Mouse (Mus musculus): ENCODE measurements around the gene Pi4k2a. TPM values are rescaled to one million over a fixed set of nuclear protein-coding genes. Genes with fewer than 3 reads are reported as not detected.

Gene Pi4k2a
- polyA plus RNA-seq, 1 experiment from 2014 or later = 24.2 TPM

DNA sequence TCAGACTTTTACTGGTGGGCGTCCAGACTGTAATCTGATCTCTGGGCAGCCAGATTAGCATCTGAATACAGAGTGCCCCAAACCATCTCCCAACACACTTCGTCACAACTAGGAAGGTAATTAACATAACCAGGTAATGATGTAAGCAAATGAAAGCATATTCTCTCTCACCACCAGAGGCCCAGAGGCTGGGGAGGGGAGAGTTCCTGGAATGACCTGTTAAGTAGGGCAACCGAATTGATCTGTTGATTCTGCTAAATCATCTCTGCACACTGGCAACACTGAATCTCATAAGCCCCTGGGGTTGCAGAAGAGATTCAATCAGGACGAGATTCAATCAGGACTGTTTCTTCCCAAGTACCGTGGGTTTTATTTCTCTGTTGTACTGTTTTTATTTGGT, 45.9 kb downstream of the Pi4k2a start:
- no peaks in the 10 kb centered on the region for H3K36me3 ChIP-seq (ENCODE audit: insufficient read depth, low read length)
- H3K9ac ChIP-seq (replicated peaks; ENCODE audit: low read depth) = no peak overlapping the region
- TF ChIP-seq CTCF (IDR thresholded peaks at IDR 0.05) (no peak), EP300 (IDR thresholded peaks at IDR 0.05) (no peak)
- H3K9me3 ChIP-seq (ENCODE audit: low read length) = no peaks in the 10 kb centered on the region
- H3K4me1 ChIP-seq (ENCODE audit: insufficient read depth, low read depth, low read length) = 0 out of 2 replicates have a peak, but pooled peaks cover 2% of the 10 kb centered on the region
- H3K27ac ChIP-seq (ENCODE audit: low read length) = no peak overlapping the region
- H3K4me3 ChIP-seq (ENCODE audit: low read depth, low read length) = no peak overlapping the region
- no peak for ATAC-seq
- DNase-seq (ENCODE audit: low spot score) = no peak
- no peaks in the 10 kb centered on the region for H3K27me3 ChIP-seq (replicated peaks; ENCODE audit: insufficient read depth, low read length)
- no peak overlapping the region for H3K4me2 ChIP-seq (replicated peaks; ENCODE audit: low read depth, low read length)
- 41% methylated on average over 5 of the region's 5 CpGs for WGBS

DNA sequence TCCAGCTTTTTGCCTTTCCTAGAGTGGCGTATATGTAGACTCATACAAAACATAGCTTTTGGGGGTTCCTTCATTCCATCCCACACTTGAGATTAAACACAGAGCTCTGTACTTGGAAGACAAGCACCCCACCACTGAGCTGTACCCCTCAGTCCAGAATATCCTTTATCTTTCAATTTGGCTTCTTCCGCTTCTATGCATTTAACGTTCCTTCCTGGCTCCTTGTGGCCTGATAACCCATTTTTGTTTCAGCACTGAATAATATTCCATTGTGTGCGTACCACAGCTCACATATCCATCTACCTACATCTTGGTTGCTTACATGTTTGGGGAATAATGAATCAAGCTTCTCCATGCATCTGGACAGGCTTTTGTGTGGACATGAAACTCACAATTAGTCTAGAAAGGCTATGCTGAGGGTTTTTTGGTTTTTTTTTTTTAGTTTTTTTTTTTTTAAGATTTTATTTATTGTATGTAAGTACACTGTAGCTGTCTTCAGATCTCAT, 47.0 kb downstream of the Pi4k2a start:
- no peak for TF ChIP-seq EP300 (IDR thresholded peaks at IDR 0.05)
- TF ChIP-seq CTCF (IDR thresholded peaks at IDR 0.05) = no peak
- no peaks in the 10 kb centered on the region for H3K9me3 ChIP-seq (ENCODE audit: low read length)
- ATAC-seq = no peak
- no peak for DNase-seq (ENCODE audit: low spot score)
- H3K36me3 ChIP-seq (ENCODE audit: insufficient read depth, low read length) = no peaks in the 10 kb centered on the region
- H3K4me2 ChIP-seq (replicated peaks; ENCODE audit: low read depth, low read length) = no peak overlapping the region
- H3K4me1 ChIP-seq (ENCODE audit: insufficient read depth, low read depth, low read length) = no peaks in the 10 kb centered on the region
- H3K4me3 ChIP-seq (ENCODE audit: low read depth, low read length) = no peak overlapping the region
- no peak overlapping the region for H3K27ac ChIP-seq (ENCODE audit: low read length)
- no peaks in the 10 kb centered on the region for H3K27me3 ChIP-seq (replicated peaks; ENCODE audit: insufficient read depth, low read length)
- 91% methylated on average over 4 of the region's 4 CpGs for whole genome bisulfite sequencing
- H3K9ac ChIP-seq (replicated peaks; ENCODE audit: low read depth) = no peak overlapping the region

DNA sequence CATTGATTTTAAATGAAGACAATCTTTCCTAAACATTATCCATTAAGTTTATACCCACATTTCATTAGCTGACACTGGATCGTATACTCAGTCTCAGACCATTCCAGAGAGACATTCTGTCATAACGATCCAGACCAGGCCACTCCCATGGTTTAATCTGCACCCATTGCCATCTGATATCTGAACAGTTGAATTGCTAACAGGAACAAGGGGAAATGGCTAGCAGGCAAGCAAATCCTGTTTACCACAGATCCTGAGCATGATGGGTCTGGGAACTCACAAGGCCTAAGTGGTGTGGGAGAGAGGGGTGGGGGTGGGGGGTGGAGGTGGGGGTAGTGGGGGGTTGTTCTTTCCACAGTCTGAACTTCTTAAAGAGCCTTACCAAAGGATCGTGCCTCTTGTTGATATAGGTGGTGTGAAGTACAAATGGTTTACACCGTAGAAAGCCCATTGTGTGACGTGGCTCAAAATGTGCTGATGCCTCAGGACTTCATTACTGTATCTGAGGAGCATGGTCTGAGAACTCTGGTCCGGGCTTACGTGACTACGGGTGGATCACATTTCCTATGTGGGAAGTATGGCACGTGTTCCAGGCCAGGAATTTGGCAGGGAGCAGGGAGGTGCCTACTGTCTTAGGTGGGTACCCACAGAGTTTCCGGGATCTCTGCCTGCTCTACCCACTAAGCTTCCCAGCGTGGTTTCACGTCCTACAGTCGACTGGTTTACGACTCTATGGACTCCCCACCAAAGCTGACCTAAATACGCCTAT, 48.4 kb downstream of the Pi4k2a start:
- H3K4me2 ChIP-seq (replicated peaks; ENCODE audit: low read depth, low read length) = no peak overlapping the region
- no peaks in the 10 kb centered on the region for H3K27me3 ChIP-seq (replicated peaks; ENCODE audit: insufficient read depth, low read length)
- no peak overlapping the region for H3K4me3 ChIP-seq (ENCODE audit: low read depth, low read length)
- H3K9me3 ChIP-seq (ENCODE audit: low read length) = no peaks in the 10 kb centered on the region
- 68% methylated on average over 15 of the region's 15 CpGs for WGBS
- no peak for TF ChIP-seq CTCF (IDR thresholded peaks at IDR 0.05)
- peak; percentile 19; the same call in 1 of the 2 replicates for TF ChIP-seq EP300 (IDR thresholded peaks at IDR 0.05)
- ATAC-seq = peak; percentile 65
- no peak overlapping the region for H3K27ac ChIP-seq (ENCODE audit: low read length)
- no peaks in the 10 kb centered on the region for H3K36me3 ChIP-seq (ENCODE audit: insufficient read depth, low read length)
- H3K9ac ChIP-seq (replicated peaks; ENCODE audit: low read depth) = no peak overlapping the region
- H3K4me1 ChIP-seq (ENCODE audit: insufficient read depth, low read depth, low read length) = no peaks in the 10 kb centered on the region
- DNase-seq (ENCODE audit: low spot score) = no peak

DNA sequence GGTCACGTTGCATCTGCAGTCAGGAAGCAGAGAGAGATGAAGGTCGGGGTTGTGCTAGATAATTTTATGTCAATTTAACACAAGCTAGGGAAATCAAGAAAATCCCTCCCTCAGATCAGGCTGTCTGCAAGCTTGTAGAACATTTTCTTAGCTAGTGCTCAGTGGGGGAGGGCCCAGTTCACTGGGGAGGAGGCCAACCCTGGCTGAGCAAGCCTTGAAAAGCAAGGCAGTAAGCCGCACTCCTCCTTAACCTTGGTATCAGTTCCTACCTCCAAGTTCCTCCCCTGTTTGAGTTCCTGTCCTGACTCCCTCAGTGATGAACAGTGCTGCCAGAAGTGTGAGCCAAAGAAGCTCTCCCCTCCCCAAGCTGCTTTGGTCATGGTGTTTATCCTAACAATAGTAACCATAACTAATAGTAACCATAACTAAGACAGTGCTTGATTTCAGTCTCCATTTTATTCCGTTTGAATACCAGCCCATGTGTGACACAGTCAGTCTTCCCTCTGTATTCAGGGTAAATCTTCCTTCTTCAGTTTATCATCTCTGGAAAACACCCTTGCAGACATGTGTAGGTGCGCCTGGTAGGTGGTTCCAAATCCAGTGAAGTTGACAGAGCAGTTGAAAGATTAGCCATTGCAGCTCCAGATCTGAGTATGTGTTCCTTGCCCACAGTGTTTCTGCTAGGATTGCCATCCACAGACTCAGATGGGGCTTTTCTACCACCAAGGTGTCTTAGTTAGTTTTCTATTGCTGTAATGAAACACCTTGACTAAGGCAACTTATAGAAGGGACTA, 49.7 kb downstream of the Pi4k2a start:
- Histone ChIP-seq H3K27ac (ENCODE audit: low read length) (no peak overlapping the region), H3K9ac (replicated peaks; ENCODE audit: low read depth) (no peak overlapping the region), H3K4me2 (replicated peaks; ENCODE audit: low read depth, low read length) (no peak overlapping the region), H3K4me3 (ENCODE audit: low read depth, low read length) (no peak overlapping the region), H3K9me3 (ENCODE audit: low read length) (no peaks in the 10 kb centered on the region), H3K27me3 (replicated peaks; ENCODE audit: insufficient read depth, low read length) (no peaks in the 10 kb centered on the region), H3K4me1 (ENCODE audit: insufficient read depth, low read depth, low read length) (0 out of 2 replicates have a peak, but pooled peaks cover 3% of the 10 kb centered on the region), H3K36me3 (ENCODE audit: insufficient read depth, low read length) (no peaks in the 10 kb centered on the region)
- TF ChIP-seq CTCF (IDR thresholded peaks at IDR 0.05) (no peak), EP300 (IDR thresholded peaks at IDR 0.05) (no peak)
- DNase-seq (ENCODE audit: low spot score) = no peak
- no peak for ATAC-seq
- WGBS = 80% methylated on average over 5 of the region's 5 CpGs

DNA sequence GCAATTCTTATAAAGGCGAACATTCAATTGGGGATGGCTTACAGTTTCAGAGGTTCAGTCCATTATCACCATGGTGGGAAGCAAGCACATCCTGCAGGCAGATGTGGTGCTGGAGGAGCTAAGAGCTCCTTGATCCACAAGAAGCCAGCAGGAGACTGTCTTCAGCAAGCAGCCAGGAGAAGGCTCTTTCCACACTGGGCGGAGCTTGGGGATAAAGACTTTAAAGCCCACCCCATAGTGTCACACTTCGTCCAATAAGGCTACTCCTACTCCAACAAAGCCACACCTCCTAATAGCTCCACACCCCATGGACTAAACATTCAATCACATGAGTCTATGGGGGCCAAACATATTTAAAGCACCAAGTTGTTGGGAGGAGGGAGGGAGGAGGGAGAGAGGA, 51.7 kb downstream of the Pi4k2a start:
- no peaks in the 10 kb centered on the region for H3K9me3 ChIP-seq (ENCODE audit: low read length)
- DNase-seq (ENCODE audit: low spot score) (no peak), ATAC-seq (no peak)
- no peaks in the 10 kb centered on the region for H3K36me3 ChIP-seq (ENCODE audit: insufficient read depth, low read length)
- 72% methylated on average over 3 of the region's 3 CpGs for WGBS
- no peak overlapping the region for H3K4me3 ChIP-seq (ENCODE audit: low read depth, low read length)
- no peak overlapping the region for H3K4me2 ChIP-seq (replicated peaks; ENCODE audit: low read depth, low read length)
- peaks cover 21% of the 10 kb centered on the region for H3K4me1 ChIP-seq (ENCODE audit: insufficient read depth, low read depth, low read length)
- TF ChIP-seq EP300 (IDR thresholded peaks at IDR 0.05) (no peak), CTCF (IDR thresholded peaks at IDR 0.05) (no peak)
- H3K9ac ChIP-seq (replicated peaks; ENCODE audit: low read depth) = no peak overlapping the region
- no peaks in the 10 kb centered on the region for H3K27me3 ChIP-seq (replicated peaks; ENCODE audit: insufficient read depth, low read length)
- H3K27ac ChIP-seq (ENCODE audit: low read length) = no peak overlapping the region

DNA sequence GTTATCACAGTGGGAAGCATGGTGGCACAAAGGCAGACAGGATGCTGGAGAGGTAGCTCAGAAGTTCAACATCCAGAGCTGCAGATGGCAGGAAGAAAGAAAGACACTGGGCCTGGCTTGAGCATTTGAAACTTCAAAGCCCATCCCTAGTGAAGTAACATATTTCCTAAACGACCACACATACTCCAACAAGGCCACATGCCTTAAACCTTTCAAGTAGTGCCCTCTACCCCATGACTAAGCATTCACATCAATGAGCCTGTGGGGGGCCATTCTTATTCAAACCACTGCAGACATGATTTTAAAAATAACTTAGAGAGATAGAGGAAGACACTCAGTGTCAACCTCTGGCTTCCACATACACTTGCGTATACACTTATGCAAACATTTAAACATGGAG, 52.5 kb downstream of the Pi4k2a start:
- WGBS = 71% methylated on average over 2 of the region's 2 CpGs
- Histone ChIP-seq H3K4me3 (ENCODE audit: low read depth, low read length) (no peak overlapping the region), H3K36me3 (ENCODE audit: insufficient read depth, low read length) (no peaks in the 10 kb centered on the region), H3K9me3 (ENCODE audit: low read length) (no peaks in the 10 kb centered on the region), H3K27ac (ENCODE audit: low read length) (no peak overlapping the region), H3K4me1 (ENCODE audit: insufficient read depth, low read depth, low read length) (peaks cover 22% of the 10 kb centered on the region), H3K4me2 (replicated peaks; ENCODE audit: low read depth, low read length) (no peak overlapping the region), H3K27me3 (replicated peaks; ENCODE audit: insufficient read depth, low read length) (no peaks in the 10 kb centered on the region), H3K9ac (replicated peaks; ENCODE audit: low read depth) (no peak overlapping the region)
- TF ChIP-seq CTCF (IDR thresholded peaks at IDR 0.05) (no peak), EP300 (IDR thresholded peaks at IDR 0.05) (no peak)
- ATAC-seq (no peak), DNase-seq (ENCODE audit: low spot score) (no peak)

Data from lung, postnatal 0 days (tissue).